Mouse (Mus musculus): ENCODE measurements at regions not wholly inside any gene's neighbourhood (a gene's known extent, or its start where the extent isn't known, plus 50 kb on each side); places are given as distances from the start of the nearest gene placed in this dataset.

GRCm38 (mm10) chr4:21222631-21223030, 463.1 kb downstream of the Prdm13 start:
- no peak for TF ChIP-seq HCFC1 (IDR thresholded peaks at IDR 0.05; ENCODE audit: borderline replicate concordance, insufficient read depth, low read length)
- TF ChIP-seq MAFK (IDR thresholded peaks at IDR 0.05; ENCODE audit: insufficient read depth, low read depth, low read length): no peak
- TF ChIP-seq CHD2 (IDR thresholded peaks at IDR 0.05; ENCODE audit: low read depth, low read length): no peak
- no peak for TF ChIP-seq ZNF384 (IDR thresholded peaks at IDR 0.05; ENCODE audit: low read depth, low read length)
